Mouse (Mus musculus) brown adipose tissue, adult 24 weeks (tissue): ENCODE data around the gene Bcl6b. TPM values are rescaled to one million over a fixed set of nuclear protein-coding genes. Genes with fewer than 3 reads are reported as not detected.
A peak's percentile ranks its signal among the peaks of the same experiment; 100 is the strongest.

Experiments used
- H3K27ac ChIP-seq: fragments of 200-500 bp; replicated peaks from 2 replicates; pipeline ENCODE4 v1.5.1; 2012; ENCODE audit warnings: low read depth, mild to moderate bottlenecking, low read length
- H3K4me1 ChIP-seq: fragments of 200-500 bp; 2 replicates; pipeline ENCODE4 v1.6.1; 2012; ENCODE audit warnings: low read length, mixed read lengths; ENCODE audit not compliant: control insufficient read depth, insufficient read depth, insufficient read length
- H3K4me3 ChIP-seq: fragments of 200-500 bp; 2 replicates; pipeline ENCODE4 v1.5.1; 2012; ENCODE audit warnings: low read depth, mild to moderate bottlenecking, low read length, moderate library complexity; ENCODE audit not compliant: insufficient read depth
- polyA plus RNA-seq: library from polyadenylated mRNA; stranded (reverse); fragments of >200 nt; gene quantifications from 2 replicates; pipeline ENCODE4 v1.2.4, GENCODE M21; 2012; ENCODE audit not compliant: missing spikeins, insufficient read depth, insufficient read length

Gene Bcl6b
- polyA plus RNA-seq, 1 experiment, result 7.0 TPM

- peaks cover 6% of the 10 kb centered on the region for H3K4me1 ChIP-seq
- H3K4me3 ChIP-seq, result peak overlapping the region; percentile 64
- peak overlapping the region; percentile 99 for H3K27ac ChIP-seq
Measured at GRCm38 (mm10) chr11:70223724-70224123, 5.9 kb downstream of the Bcl6b start.

- Histone ChIP-seq H3K4me1 (peaks cover 9% of the 10 kb centered on the region), H3K27ac (peak overlapping the region; percentile 98), H3K4me3 (peak overlapping the region; percentile 76)
Measured at GRCm38 (mm10) chr11:70221603-70222500, 7.7 kb downstream of the Bcl6b start.

DNA sequence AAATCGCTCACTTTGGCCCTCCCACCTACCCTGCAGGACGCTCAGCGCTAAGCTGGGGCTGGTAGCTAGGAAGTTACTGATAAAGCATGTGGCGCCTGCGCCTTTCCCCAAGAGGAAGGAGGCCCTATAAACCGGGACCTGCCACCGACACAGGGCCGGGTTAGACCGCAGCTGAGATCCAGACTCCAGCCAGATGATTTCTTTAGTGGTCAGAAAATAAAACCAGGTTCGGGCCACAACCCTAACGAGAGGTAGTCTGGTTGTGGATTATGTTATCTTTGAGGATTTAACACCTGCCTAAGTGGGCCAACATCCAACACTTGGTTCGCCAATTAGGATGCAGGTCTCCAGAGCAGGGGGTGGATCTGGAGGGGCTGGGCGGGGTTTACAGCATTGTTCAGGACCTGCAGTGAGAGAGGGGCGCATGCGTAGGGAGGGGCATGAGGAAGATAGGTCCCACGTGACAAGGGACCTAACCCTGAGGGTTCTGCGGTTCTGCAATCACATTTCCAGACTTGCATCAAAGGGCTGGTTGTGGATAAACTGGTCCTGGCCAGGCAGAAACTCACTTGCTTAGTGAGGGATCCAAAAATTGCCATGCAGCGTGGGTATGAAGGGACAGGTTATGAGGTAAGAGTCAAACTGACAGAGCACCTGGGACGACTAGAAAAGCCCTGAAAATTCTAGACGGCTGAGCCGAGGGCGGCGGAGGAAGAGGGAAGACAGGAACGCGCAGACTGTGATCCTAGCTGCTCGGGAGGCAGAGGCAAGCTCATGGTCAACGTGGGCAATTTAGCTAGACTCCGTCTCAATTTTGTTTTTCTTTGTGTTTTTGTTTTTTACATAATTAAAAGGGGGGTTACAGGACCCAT, 8.6 kb downstream of the Bcl6b start, which contains the start of gene Slc16a13:
TSS of gene Slc16a13 (minus strand) at position 334 of the 872 bp plus-strand sequence.
- Histone ChIP-seq H3K4me1 (peaks cover 9% of the 10 kb centered on the region), H3K27ac (peak within 1 kb of the TSS; percentile 98)

GRCm38 (mm10) chr11:70220323-70220722, 9.3 kb downstream of the Bcl6b start:
- peak overlapping the region; percentile 68 for H3K4me3 ChIP-seq
- H3K4me1 ChIP-seq, result peaks cover 9% of the 10 kb centered on the region
- peak overlapping the region; percentile 75 for H3K27ac ChIP-seq

More for the DNA sequence above, 8.6 kb downstream of the Bcl6b start, which contains the start of gene Slc16a13:
- peak within 1 kb of the TSS; percentile 76 for H3K4me3 ChIP-seq

DNA sequence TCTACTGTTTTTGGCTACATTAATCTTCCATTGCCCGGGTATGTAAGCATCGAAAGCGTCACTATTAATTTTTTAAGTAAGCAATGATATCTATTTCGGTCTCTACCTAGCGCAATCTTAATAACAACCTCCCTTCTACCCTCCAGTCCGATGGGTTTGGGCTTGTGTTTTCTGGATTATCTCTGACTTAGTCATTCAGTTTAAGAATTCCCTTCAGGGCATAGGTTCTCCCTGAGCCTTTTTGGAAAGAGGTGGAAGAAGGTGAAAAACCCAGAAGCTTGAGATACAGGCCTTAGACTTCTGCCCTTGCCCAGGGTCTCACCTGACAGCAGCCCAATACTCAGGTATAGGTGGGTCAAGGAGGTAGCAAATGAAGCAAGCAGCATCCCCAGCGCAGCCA, 9.7 kb downstream of the Bcl6b start:
- peak overlapping the region; percentile 75 for H3K27ac ChIP-seq
- peak overlapping the region; percentile 68 for H3K4me3 ChIP-seq
- H3K4me1 ChIP-seq, result peaks cover 9% of the 10 kb centered on the region

DNA sequence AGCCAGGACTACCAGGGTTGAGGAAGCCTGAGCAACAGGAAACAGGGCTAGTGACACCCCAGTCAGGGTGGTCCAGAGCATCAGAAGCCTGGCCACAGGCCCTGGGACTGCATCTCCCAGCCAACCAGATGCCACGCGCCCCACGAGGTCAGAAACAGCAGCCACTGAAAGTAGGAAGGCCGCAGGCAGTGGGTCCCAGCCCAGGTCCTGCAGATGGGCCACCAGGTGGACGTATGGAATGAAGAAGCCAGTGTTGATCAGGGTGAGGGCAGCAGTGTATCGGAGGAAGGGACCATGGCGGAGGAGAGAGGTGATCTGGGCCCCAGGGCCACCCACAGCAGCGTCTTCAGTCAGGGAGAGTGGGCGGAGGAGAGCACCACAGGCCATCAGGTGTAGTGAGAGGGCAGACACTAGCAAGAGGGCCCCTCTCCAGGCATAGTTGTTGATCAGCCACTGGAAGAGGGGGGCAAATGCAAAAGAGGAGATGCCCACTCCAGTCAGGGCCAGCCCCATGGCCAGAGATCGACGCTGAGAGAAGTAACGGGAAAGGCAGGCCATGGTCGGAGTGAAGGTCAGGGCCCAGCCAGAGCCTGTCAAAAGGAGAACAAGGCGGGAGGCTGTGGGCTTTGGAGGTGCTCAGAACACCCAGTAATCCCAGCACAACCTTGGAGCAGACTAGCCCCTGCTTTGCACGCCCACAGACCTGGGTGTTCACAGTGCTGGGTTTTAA, 10.7 kb downstream of the Bcl6b start:
- Histone ChIP-seq H3K4me3 (peak overlapping the region; percentile 10; the same call in 1 of the 2 replicates), H3K4me1 (peaks cover 9% of the 10 kb centered on the region)

DNA sequence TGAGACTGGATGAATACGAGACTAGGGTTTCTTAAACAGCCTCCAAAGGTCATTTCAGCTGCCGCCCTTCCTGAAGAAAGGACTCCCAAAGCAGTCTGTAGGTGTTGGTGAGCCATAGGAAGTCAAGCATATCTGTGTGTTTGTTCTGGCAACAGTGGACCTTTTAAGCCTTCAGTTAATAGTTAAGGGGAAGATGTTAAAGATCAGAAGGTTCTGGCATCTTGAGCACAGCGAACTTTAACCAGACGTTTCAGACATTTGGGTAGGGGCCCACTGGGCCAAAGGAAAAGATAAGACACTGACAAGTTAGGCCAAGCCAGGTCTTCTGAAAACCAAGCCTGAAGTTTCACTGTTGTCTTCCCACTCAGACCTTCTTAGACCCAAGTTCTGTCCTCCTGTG, 11.6 kb downstream of the Bcl6b start:
- no peak overlapping the region for H3K27ac ChIP-seq
- H3K4me3 ChIP-seq, result no peak overlapping the region
- H3K4me1 ChIP-seq, result peaks cover 6% of the 10 kb centered on the region; the same call in 1 of the 2 replicates

More for the DNA sequence above, 10.7 kb downstream of the Bcl6b start:
- no peak overlapping the region for H3K27ac ChIP-seq

DNA sequence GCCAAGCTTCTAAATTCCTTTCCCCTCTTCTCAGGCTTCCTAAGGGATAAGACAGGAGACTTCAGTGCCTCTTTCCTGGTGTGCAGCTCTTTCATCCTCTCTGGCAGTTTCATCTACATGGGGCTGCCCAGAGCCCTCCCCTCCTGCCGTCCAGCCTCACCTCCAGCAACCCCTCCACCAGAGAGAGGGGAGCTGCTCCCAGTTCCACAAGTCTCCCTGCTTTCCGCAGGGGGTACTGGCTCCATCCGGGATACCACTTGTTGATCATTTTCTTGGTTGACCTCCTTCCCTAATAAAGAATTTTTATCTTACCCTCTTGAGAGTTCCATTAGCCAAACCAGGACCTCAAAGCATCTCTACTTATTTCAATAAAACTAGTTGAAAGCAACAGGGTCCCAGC, 13.5 kb downstream of the Bcl6b start:
- H3K4me3 ChIP-seq, result no peak overlapping the region
- H3K4me1 ChIP-seq, result peaks cover 6% of the 10 kb centered on the region; the same call in 1 of the 2 replicates
- H3K27ac ChIP-seq, result no peak overlapping the region

- H3K4me1 ChIP-seq, result peaks cover 6% of the 10 kb centered on the region; the same call in 1 of the 2 replicates
- H3K4me3 ChIP-seq, result 0 out of 2 replicates have a peak overlapping the region, but pooled peaks have one; percentile 48
- H3K27ac ChIP-seq, result no peak overlapping the region
Measured at GRCm38 (mm10) chr11:70215301-70215700, 14.3 kb downstream of the Bcl6b start.

DNA sequence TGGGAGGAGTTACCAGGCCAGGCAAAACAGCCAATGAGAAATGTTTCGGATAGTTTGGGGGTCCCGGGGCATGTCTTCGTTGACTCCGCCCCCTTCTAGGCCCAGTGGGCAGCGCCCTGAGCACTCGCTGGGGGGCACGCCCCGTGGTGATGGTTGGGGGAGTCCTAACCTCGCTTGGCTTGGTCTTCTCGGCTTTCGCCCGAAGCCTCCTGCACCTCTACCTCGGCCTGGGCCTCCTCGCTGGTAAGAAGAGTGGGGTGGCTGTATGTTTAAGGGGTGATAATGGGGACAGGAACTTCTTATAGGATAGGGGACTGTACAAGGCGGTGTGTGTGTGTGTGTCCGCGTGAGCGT, 14.8 kb downstream of the Bcl6b start:
- Histone ChIP-seq H3K4me1 (peaks cover 6% of the 10 kb centered on the region; the same call in 1 of the 2 replicates), H3K27ac (no peak overlapping the region), H3K4me3 (peak overlapping the region; percentile 48; the same call in 1 of the 2 replicates)

- Histone ChIP-seq H3K27ac (no peak overlapping the region), H3K4me3 (peak overlapping the region; percentile 48), H3K4me1 (peaks cover 5% of the 10 kb centered on the region)
Measured at GRCm38 (mm10) chr11:70214191-70214855, 15.3 kb downstream of the Bcl6b start.

GRCm38 (mm10) chr11:70213736-70214135, 15.9 kb downstream of the Bcl6b start:
- peak overlapping the region; percentile 48 for H3K4me3 ChIP-seq
- H3K27ac ChIP-seq, result no peak overlapping the region
- H3K4me1 ChIP-seq, result peaks cover 4% of the 10 kb centered on the region

DNA sequence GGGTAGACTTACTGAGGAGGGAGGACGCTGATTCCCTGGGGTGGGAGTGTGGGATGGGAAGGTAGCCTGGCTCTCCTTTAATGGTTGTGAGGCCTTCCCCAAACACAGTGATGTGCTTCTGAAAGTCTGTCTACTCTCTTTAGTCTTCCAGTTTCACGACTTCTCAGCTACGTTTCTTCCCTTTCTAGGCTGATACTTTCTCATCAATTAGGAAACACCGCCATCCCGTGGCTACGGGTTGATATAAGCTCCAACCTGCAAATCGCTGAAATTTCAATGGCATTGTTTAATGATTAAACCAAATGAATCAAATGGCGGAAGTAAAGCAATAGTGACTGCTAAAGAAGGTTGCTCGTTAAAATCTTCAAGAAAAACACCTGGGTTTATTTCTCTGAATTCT, 16.7 kb downstream of the Bcl6b start:
- H3K4me3 ChIP-seq, result no peak overlapping the region
- H3K27ac ChIP-seq, result no peak overlapping the region
- H3K4me1 ChIP-seq, result peaks cover 9% of the 10 kb centered on the region

DNA sequence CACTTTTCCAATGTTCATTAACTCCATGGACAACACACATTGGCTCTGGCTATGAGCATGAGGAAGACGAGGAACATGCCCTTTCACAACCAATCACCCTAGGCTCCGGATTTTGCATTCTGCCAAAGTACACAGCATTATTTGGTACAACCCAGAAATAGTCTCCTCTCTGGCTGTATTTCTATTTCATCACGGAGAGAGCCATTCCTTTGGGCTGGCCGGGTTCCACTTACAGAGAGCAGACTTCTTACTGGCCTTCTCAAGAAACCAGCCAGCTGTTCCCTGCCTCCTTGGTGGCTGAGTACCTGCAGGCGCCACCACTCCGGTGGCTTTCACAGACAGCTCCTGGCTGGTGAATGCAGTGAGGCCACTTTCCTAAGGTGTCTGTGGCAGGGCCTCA, 17.2 kb downstream of the Bcl6b start, which contains the start of gene Slc16a11:
TSS of gene Slc16a11 (plus strand) at position 330 of the 400 bp plus-strand sequence.
- peaks cover 9% of the 10 kb centered on the region for H3K4me1 ChIP-seq
- peak within 1 kb of the TSS; percentile 48 for H3K4me3 ChIP-seq
- H3K27ac ChIP-seq, result no peak within 1 kb of the TSS
